Mouse (Mus musculus) forebrain, embryonic 11.5 days (tissue): ENCODE measurements at regions not wholly inside any gene's neighbourhood (a gene's known extent, or its start where the extent isn't known, plus 50 kb on each side); places are given as distances from the start of the nearest gene placed in this dataset.

Experiments
- ATAC-seq: fragments of 200-750 bp; cut with Nextera tagmentation; replicated peaks from 2 replicates; pipeline ENCODE4 v1.8.0; 2017; ENCODE audit warnings: moderate TSS enrichment; ENCODE audit not compliant: low FRiP score
- DNase-seq: peaks from one replicate; pipeline ENCODE4 v3.0.0-alpha.2; 2017; ENCODE audit warnings: low spot score
- H3K27ac ChIP-seq: fragments of 300-500 bp; sonication (generic); 2 replicates; pipeline ENCODE4 v1.5.1; 2014; ENCODE audit warnings: low read depth, low read length
- H3K27me3 ChIP-seq: fragments of 300-500 bp; sonication (generic); 2 replicates; pipeline ENCODE4 v1.6.1; 2014; ENCODE audit warnings: mild to moderate bottlenecking, low read length, mixed read lengths; ENCODE audit not compliant: control insufficient read depth, insufficient read depth
- H3K36me3 ChIP-seq: fragments of 300-500 bp; sonication (generic); 2 replicates; pipeline ENCODE4 v1.6.1; 2014; ENCODE audit warnings: mild to moderate bottlenecking, low read length, moderate library complexity, mixed read lengths; ENCODE audit not compliant: control insufficient read depth, insufficient read depth
- H3K4me1 ChIP-seq: fragments of 300-500 bp; sonication (generic); replicated peaks from 2 replicates; pipeline ENCODE4 v1.6.1; 2014; ENCODE audit warnings: low read length, mixed read lengths; ENCODE audit not compliant: control insufficient read depth, insufficient read depth
- H3K4me2 ChIP-seq: fragments of 300-500 bp; sonication (generic); 2 replicates; pipeline ENCODE4 v1.6.1; 2014; ENCODE audit warnings: low read depth, mild to moderate bottlenecking, low read length, moderate library complexity, mixed read lengths; ENCODE audit not compliant: severe bottlenecking
- H3K4me3 ChIP-seq: fragments of 300-500 bp; sonication (generic); 2 replicates; pipeline ENCODE4 v1.5.1; 2014; ENCODE audit warnings: low read depth, low read length
- H3K9ac ChIP-seq: fragments of 300-500 bp; sonication (generic); 2 replicates; pipeline ENCODE4 v1.6.1; 2014; ENCODE audit warnings: low read length
- H3K9me3 ChIP-seq: fragments of 300-500 bp; sonication (generic); 2 replicates; pipeline ENCODE4 v1.6.1; 2016; ENCODE audit warnings: low read length, mixed read lengths; ENCODE audit not compliant: control insufficient read depth
- WGBS: fragments of 180-500 bp; shearing (Covaris S2); extraction: QIAGEN DNeasy Blood & Tissue Kit; methylation state at CpG from one replicate; pipeline ENCODE4 v1.1.7; 2014; 5-methylcytosine and 5-hydroxymethylcytosine counted together

DNA sequence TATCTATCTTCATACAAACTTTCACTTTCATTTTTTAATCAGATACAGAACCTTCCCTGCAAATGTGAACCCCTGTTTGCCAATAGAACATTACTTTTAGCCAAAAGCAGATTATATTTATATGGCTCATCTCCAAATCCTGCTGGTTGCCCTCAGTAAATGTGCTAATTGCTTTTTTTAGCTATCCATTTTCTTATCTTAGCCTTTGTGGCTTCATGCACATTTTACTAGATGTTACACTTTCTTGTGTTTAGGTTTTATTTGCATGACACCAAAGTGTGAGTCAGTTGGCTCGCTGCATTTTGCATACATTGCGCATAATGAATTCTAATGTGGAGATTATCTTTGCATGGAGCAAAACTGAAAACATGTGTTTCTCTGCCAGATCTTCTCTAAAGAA, 211.3 kb upstream of the Ube2e3 start:
- Histone ChIP-seq H3K9ac (no peak overlapping the region), H3K4me1 (no peaks in the 10 kb centered on the region), H3K4me2 (no peak overlapping the region), H3K9me3 (no peaks in the 10 kb centered on the region), H3K27ac (no peak overlapping the region), H3K27me3 (no peaks in the 10 kb centered on the region), H3K36me3 (no peaks in the 10 kb centered on the region), H3K4me3 (no peak overlapping the region)
- WGBS, result 88% methylated on average over 2 of the region's 2 CpGs
- DNase-seq (no peak), ATAC-seq (no peak)

DNA sequence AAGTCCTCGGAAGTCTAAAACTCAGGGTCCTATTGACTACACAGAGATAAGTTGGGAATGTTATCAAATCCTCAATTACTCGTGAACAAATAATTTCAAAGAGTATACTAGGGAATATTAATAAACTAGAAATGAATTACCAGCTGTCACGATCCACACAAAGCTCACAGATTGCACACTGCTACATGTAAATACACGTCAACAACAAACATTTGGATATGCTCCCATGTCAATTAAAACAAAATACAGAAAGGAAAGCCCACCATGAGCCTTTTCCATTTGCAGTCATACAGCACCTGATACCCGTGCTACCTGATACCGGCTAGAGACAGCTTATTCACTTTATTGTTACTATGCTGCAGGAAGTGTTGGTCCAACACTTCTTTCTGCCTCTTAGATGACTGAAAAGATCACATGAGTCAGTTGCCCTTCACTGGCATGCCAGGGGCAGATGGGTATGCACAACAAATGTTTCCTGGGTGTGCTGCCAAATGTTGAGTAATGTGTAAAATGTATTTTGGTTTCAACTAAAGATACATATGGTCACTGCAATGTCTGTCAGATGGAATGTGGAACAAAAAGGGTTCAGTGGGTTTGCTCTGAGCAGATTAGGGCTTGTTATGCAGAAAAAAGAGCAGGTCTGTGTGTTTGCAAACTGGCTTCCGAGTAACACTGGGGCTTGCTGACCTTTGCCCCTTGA, 212.6 kb upstream of the Ube2e3 start:
- no peak for ATAC-seq
- no peak overlapping the region for H3K9ac ChIP-seq
- no peak overlapping the region for H3K27ac ChIP-seq
- H3K4me2 ChIP-seq, result no peak overlapping the region
- no peak for DNase-seq
- WGBS, result 72% methylated on average over 7 of the region's 7 CpGs
- no peaks in the 10 kb centered on the region for H3K27me3 ChIP-seq
- H3K9me3 ChIP-seq, result no peaks in the 10 kb centered on the region
- no peaks in the 10 kb centered on the region for H3K4me1 ChIP-seq
- no peaks in the 10 kb centered on the region for H3K36me3 ChIP-seq
- no peak overlapping the region for H3K4me3 ChIP-seq

DNA sequence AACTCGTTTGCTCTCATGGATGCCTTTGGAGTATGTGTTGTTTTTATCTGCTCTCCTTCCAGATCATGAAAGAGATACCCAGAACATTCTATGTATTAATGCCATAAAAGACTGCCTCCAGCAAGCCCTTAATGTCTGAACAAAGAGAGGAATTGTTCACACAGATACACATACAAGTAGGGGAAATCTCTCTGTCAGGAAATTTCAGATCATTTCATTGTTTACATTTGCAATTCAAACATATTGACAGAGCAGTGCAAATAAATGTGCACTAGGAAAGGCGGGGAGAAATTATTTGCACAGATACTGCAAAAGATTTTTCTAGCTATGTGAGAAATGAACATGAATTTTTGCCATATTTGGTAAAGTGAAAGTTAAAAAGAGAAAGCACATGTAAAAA, 216.4 kb upstream of the Ube2e3 start:
- no peaks in the 10 kb centered on the region for H3K9me3 ChIP-seq
- DNase-seq, result no peak
- H3K9ac ChIP-seq, result no peak overlapping the region
- no peaks in the 10 kb centered on the region for H3K27me3 ChIP-seq
- H3K36me3 ChIP-seq, result no peaks in the 10 kb centered on the region
- WGBS, result 56% methylated on average over 2 of the region's 2 CpGs
- no peak overlapping the region for H3K27ac ChIP-seq
- H3K4me3 ChIP-seq, result no peak overlapping the region
- H3K4me1 ChIP-seq, result no peaks in the 10 kb centered on the region
- ATAC-seq, result no peak
- no peak overlapping the region for H3K4me2 ChIP-seq

DNA sequence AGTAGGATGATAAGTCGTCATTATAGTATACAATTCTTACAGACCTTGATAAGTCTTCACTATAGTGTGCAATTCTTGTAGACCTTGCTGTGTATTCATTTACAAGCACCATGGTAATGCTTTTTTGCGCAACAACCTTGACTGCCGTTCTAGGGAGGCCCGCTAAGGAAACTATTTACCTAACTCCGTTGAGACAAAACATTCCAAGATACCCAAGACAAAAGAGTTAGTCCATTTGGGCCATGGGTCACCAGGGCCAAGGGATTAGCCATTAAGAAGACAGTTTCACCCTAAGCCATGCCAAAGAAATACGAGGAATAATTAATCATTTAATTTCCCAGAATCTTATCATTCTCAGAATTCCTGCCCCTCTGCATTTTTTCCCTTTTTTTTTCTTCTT, 227.6 kb upstream of the Ube2e3 start:
- Histone ChIP-seq H3K27ac (no peak overlapping the region), H3K27me3 (no peaks in the 10 kb centered on the region), H3K9ac (no peak overlapping the region), H3K9me3 (no peaks in the 10 kb centered on the region), H3K4me1 (no peaks in the 10 kb centered on the region), H3K4me2 (no peak overlapping the region), H3K4me3 (no peak overlapping the region), H3K36me3 (no peaks in the 10 kb centered on the region)
- ATAC-seq, result no peak
- no peak for DNase-seq
- WGBS, result 81% methylated on average over 6 of the region's 6 CpGs

DNA sequence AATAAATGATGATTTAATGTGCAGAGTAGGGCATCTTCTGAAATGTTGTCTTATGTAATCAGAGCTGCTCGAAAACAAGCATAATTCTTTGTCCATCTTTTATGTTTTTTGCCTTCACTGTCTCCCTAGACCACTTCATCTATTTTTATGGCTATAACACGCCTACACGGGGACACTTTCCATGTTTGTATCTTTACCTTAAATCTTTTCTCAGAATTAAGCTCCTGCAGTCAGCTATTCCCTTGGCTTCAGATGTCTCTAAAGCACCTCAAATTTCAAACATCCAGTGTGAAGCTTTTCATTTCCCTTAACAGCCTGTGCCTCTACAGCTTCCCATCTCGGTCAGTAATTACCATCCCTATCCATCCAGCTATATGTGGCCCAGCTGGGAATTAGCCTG, 242.7 kb upstream of the Ube2e3 start:
- Histone ChIP-seq H3K27ac (no peak overlapping the region), H3K4me2 (no peak overlapping the region), H3K9ac (no peak overlapping the region), H3K27me3 (no peaks in the 10 kb centered on the region), H3K36me3 (no peaks in the 10 kb centered on the region), H3K9me3 (no peaks in the 10 kb centered on the region), H3K4me3 (no peak overlapping the region), H3K4me1 (no peaks in the 10 kb centered on the region)
- ATAC-seq, result no peak
- DNase-seq, result no peak
- WGBS, result 80% methylated on average over 4 of the region's 4 CpGs

DNA sequence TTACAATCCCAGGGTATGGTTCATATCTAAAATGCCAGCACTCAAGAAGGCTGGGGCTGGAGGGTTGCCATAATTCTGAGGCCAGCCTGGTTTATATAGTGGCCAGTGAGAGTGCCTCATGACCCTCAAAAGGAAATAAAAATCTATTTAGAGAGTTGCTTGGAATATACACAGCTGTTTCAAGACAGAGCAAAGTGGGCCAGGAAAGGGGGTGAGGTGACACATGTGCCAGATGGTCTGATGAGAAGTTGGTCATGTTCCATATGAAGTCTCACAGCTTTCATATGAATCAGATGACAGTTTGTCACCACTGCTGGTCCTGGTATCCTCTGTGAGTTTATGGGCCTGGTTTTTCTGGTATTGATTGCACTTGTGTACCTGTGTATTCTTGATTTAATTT, 261.5 kb upstream of the Ube2e3 start:
- Histone ChIP-seq H3K4me2 (no peak overlapping the region), H3K27me3 (no peaks in the 10 kb centered on the region), H3K9me3 (no peaks in the 10 kb centered on the region; the same call in 1 of the 2 replicates), H3K9ac (no peak overlapping the region), H3K4me3 (no peak overlapping the region), H3K4me1 (no peaks in the 10 kb centered on the region), H3K27ac (no peak overlapping the region), H3K36me3 (no peaks in the 10 kb centered on the region)
- DNase-seq (no peak), ATAC-seq (no peak)

DNA sequence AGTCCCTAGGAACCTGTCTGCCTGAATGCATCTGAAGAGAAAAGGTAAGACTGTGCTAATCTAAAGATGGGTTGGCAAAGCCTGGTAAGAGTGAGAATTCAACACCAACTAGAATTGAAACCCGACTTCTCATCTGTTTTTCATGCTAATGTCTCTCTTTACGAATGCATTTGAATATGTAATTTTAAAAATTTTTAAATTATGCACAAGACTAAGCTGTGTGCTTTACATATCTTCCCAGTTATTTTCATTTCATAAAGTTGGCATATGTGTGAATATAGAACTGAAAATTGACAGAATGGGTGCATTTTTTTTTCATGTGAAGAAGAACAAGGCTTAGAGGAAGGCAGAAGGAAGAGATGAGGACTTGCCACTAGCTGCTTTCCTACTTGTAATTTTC, 267.2 kb upstream of the Ube2e3 start:
- DNase-seq (no peak), ATAC-seq (no peak)
- Histone ChIP-seq H3K27me3 (no peaks in the 10 kb centered on the region), H3K9me3 (no peaks in the 10 kb centered on the region), H3K4me3 (no peak overlapping the region), H3K4me1 (no peaks in the 10 kb centered on the region), H3K4me2 (no peak overlapping the region), H3K9ac (no peak overlapping the region), H3K27ac (no peak overlapping the region), H3K36me3 (no peaks in the 10 kb centered on the region)
- 93% methylated on average over 2 of the region's 2 CpGs for WGBS

DNA sequence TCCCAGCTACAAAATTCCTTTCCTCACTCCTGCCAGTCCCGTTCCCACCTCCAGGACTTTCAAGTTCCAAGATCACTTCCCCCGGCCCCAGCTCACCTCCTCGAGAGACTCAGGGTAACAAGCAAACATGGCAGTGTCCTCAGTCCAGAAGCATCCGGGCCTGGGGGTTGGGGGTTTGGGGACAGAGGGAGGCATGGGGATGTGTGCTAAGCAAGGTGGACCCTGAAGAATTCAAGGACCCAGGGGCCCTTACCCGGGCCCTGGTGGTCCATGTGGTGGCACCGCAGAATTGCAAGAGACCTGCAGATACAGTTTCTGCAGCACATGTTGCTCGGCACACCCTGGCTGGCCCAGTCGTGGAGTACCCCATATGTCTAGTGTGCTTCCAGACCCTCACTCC, 269.9 kb upstream of the Ube2e3 start:
- H3K4me1 ChIP-seq, result no peaks in the 10 kb centered on the region
- no peaks in the 10 kb centered on the region for H3K27me3 ChIP-seq
- H3K9ac ChIP-seq, result no peak overlapping the region
- no peaks in the 10 kb centered on the region for H3K9me3 ChIP-seq
- no peak overlapping the region for H3K4me2 ChIP-seq
- WGBS, result 93% methylated on average over 8 of the region's 8 CpGs
- H3K4me3 ChIP-seq, result no peak overlapping the region
- ATAC-seq (no peak), DNase-seq (no peak)
- no peaks in the 10 kb centered on the region for H3K36me3 ChIP-seq
- H3K27ac ChIP-seq, result no peak overlapping the region

DNA sequence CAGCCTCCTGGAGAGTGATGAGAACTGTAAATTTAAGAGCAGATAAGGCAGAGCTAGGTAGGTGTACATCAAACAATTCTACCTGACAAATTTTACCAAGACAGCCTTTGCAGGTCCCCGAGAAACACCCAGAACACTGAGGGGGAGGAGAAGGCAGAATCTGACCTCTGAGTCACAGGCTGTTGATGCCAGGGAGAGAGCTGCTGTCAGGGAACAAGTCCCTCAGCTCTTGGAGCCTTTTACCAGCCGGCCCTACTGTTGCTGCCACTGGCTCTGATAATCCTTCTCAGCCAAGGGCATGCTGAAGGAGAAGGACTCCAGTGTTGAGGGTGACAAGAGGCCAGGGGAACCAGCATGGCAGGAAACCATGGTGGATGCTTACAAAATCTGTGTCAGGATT, 271.7 kb upstream of the Ube2e3 start:
- H3K36me3 ChIP-seq, result no peaks in the 10 kb centered on the region
- no peak overlapping the region for H3K27ac ChIP-seq
- WGBS, result 62% methylated on average over 2 of the region's 2 CpGs
- H3K9ac ChIP-seq, result no peak overlapping the region
- no peaks in the 10 kb centered on the region for H3K9me3 ChIP-seq
- DNase-seq, result no peak
- H3K4me3 ChIP-seq, result no peak overlapping the region
- ATAC-seq, result no peak
- H3K4me1 ChIP-seq, result no peaks in the 10 kb centered on the region
- H3K27me3 ChIP-seq, result no peaks in the 10 kb centered on the region
- no peak overlapping the region for H3K4me2 ChIP-seq
